Mouse (Mus musculus): ENCODE results near the gene Adgrg6. TPM values are rescaled to one million over a fixed set of nuclear protein-coding genes. Genes with fewer than 3 reads are reported as not detected.
A peak's percentile ranks its signal among the peaks of the same experiment; 100 is the strongest.

The Adgrg6 gene
- total RNA-seq, 2 experiments from 2014 or later: 3.8 to 4.3 TPM

GRCm38 (mm10) chr10:14495204-14495603 is 50.3 kb downstream of the Adgrg6 start:
- intact Hi-C loops (cut with DNase I): no loop called here
- no peak for DNase-seq

DNA sequence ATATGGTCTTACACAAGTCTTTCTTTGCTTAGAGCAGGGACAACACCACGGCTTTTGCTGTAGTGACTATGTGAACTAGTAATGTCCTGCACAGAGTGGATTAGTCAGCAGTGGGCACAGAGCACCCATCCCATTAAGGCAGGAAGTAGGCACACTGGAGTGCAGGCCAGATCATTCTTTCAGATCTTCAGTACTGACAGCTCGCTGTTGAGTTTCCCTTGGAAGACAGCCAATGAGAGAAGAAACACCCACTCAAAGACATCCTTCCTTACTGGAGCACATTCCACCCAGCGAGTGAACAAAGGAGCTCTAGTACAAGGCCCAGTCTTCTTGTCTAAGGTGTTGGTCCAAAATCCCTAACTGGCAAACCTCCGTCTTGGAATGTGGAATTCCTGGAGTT is 53.6 kb downstream of the Adgrg6 start:
- no peak for DNase-seq
- intact Hi-C loops (cut with DNase I): no loop called here

DNA sequence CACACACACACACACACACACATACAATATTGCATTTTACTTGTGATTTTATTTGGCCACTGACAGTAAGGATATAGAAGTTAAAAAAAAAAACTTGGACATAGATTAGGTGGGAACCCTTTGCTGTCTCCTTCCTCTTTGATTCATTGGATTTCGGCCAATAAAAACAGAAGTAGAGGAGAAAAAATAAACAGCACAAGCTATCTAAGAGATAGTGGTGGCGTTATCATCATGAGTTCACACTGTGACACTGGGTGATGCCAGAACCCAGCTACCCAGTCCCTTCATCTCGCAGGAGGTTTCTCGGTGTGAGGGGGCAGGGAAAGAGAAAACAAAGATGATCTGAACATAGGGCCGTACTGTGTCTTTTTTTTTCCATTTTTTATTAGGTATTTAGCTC is 62.2 kb downstream of the Adgrg6 start:
- intact Hi-C loops (cut with DNase I): no loop called here
- DNase-seq: no peak

DNA sequence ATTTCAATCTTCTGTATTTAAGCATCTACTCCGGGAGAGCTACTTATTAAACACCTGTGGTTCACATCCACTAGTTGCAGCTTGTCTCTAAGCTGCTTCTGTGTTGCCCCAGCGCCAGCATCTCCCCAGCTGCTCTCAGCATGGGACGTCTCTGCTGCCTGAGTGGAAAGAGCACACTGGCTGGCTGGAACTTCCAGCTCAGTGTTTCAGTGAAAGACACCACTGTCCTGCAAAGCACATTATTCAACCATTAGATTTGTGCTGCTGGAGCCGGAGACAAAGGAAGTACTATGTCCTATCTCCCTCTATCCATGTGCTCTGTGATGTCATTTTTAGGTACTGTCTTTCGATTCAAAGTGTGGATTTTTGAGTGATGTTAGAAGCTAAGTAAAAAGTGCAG is 63.0 kb downstream of the Adgrg6 start:
- no peak for DNase-seq

DNA sequence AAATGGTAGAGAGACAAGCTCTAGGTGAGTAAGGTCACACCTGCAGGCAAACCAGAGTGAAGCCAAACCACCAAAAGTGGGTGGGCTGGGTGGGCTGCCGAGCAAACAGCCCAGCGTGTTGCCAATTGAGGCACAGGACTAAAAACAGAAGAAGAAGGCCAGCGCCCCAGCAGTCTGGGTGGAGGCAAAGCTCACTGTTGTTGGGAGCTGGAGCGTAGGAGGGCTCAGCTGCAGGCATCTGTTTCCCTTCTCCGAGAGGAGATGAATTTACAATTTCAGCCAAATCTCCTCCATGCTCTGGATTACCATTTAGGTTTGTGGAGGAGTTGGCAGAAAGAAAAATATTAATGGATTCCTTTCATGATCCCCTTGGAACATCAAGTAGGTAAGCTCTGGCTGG is 64.5 kb downstream of the Adgrg6 start:
- peak; percentile 30 to 31 for DNase-seq
- intact Hi-C loops (cut with DNase I): no loop called here

More for the DNA sequence above, 63.0 kb downstream of the Adgrg6 start:
- intact Hi-C loops (cut with DNase I): no loop called here

GRCm38 (mm10) chr10:14476393-14476792 is 69.1 kb downstream of the Adgrg6 start:
- no peak for DNase-seq
- intact Hi-C loops (cut with DNase I): no loop called here

GRCm38 (mm10) chr10:14475641-14476040 is 69.8 kb downstream of the Adgrg6 start:
- DNase-seq: no peak
- intact Hi-C loops (cut with DNase I): no loop called here

- DNase-seq: no peak
- intact Hi-C loops (cut with DNase I): no loop called here
These were observed 70.7 kb downstream of the Adgrg6 start for GRCm38 (mm10) chr10:14474541-14475305.

- intact Hi-C loops (cut with DNase I): no loop called here
- DNase-seq: no peak
These were observed 74.4 kb downstream of the Adgrg6 start for GRCm38 (mm10) chr10:14471039-14471550.

GRCm38 (mm10) chr10:14468623-14469022 is 76.8 kb downstream of the Adgrg6 start:
- peak; percentile 30 to 34 for DNase-seq
- intact Hi-C loops (cut with DNase I): no loop called here

- intact Hi-C loops (cut with DNase I): no loop called here
- no peak for DNase-seq
These were observed 81.5 kb downstream of the Adgrg6 start for GRCm38 (mm10) chr10:14463796-14464511.

- DNase-seq: no peak
- intact Hi-C loops (cut with DNase I): no loop called here
These were observed 84.4 kb downstream of the Adgrg6 start for GRCm38 (mm10) chr10:14460933-14461514.

DNA sequence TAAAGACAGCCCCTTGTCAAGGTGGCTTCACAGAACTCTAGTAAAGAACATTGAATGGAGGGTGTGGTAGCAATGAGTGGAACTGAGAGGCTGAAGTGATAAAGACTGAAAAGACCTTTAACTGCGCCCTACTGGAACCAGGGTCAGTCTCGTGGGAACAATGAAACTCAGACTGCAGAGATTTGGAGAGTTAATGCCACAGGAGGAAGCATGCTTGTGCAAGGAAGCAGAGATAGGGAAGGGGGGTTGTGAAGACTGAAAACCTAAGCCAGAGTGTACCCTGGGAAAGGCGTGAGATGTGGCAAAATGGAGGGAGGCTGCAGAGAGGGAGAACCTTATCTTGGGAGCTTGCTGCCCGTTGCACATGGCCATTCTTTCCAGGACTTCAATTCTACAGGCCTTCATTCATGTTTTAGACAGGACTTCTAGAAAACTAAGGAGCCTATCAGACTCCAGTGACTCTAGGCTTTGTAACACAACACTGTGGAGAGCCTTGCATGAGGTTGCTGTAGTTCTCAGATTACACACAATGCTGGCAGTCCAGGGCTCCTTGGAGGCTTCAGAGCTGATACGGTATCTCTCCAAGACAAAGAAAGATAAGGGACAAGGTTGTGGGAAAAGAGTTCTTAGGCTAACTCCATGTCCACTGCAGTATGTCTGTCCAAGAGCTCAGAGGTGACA is 85.1 kb downstream of the Adgrg6 start:
- no peak for DNase-seq
- intact Hi-C loops (cut with DNase I): no loop called here

DNA sequence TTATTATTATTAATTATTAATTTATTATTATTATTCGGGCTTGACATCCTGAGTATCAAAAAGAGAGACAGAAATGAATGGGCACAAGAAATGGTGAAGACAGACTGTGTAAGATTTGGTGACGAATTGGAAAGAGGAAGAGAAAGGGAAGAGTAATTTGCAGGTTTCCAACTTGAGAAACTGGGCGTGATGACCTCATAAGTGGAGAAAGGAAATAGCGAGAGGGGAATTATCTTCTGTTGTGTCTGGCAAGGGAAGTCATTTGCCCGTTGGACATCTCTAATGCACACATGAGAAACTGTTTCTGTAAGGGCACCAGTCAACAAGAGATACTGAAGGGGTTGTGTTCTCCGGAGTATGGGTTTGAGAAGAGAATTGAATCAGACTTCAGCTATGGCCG is 85.6 kb downstream of the Adgrg6 start:
- intact Hi-C loops (cut with DNase I): no loop called here

DNA sequence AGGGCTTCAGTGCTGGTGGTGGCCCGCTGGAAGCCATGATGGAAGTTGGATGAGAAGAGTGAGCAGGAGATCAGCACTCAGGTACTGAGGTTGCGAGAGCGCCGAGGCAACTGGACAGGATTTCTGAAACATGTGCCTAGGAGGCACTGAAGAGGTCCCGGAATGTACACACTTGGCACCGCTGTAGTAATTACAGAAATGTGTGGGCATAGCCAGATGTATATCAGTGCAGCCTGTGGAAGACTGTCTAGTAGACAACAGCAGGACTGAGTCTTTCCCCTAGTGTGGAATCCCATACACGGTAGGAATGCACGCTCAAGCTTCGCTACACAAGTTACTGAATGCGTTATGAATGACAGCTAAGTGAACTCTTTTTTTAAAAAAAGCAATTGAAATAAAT is 86.1 kb downstream of the Adgrg6 start:
- no peak for DNase-seq
- intact Hi-C loops (cut with DNase I): no loop called here

More for the DNA sequence above, 85.6 kb downstream of the Adgrg6 start:
- no peak for DNase-seq

DNA sequence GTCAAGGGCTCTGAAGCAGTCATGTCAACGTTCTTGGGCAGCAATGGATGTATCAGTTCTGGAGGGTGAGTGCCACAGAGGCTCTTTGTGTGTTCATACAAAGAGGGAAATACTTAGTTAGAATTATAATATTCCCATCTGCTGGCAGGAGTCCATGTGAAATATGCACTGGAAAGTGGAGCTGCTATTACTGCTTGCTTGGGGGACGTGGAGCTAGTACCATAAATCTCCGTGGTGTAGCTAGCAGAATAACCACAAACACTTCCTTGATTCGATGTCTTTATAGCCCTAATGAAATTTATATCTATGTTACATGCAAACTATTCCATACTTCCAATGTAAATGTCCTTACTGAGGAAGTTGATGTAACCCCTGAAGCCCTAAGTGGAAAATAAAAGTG is 91.0 kb downstream of the Adgrg6 start:
- no peak for DNase-seq
- intact Hi-C loops (cut with DNase I): no loop called here

DNA sequence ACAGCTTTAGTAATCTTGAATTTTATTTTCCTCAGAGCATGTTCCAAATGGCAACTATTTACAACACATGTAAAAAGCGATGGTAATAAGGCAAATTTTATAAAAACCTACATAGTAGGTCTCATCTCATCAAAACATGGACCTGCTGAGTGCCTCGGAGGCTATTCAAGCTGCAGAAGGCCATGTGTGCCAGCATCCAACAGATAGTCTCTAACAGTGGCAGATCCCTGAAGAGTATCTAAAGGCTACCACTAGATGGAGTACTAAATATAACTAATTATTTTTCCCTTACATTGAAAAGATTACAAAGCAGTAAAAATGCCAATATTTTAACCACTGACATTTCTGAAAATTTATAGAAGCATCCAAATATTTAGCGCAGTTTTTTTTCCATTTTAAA is 93.6 kb downstream of the Adgrg6 start:
- no peak for DNase-seq
- intact Hi-C loops (cut with DNase I): loop anchor here (1.0 kb wide), 1 partner anchor 253 kb away; the partner anchor contains the start of genes Nmbr and Vta1

GRCm38 (mm10) chr10:14450073-14450472 is 95.4 kb downstream of the Adgrg6 start:
- intact Hi-C loops (cut with DNase I): no loop called here
- DNase-seq: no peak

DNA sequence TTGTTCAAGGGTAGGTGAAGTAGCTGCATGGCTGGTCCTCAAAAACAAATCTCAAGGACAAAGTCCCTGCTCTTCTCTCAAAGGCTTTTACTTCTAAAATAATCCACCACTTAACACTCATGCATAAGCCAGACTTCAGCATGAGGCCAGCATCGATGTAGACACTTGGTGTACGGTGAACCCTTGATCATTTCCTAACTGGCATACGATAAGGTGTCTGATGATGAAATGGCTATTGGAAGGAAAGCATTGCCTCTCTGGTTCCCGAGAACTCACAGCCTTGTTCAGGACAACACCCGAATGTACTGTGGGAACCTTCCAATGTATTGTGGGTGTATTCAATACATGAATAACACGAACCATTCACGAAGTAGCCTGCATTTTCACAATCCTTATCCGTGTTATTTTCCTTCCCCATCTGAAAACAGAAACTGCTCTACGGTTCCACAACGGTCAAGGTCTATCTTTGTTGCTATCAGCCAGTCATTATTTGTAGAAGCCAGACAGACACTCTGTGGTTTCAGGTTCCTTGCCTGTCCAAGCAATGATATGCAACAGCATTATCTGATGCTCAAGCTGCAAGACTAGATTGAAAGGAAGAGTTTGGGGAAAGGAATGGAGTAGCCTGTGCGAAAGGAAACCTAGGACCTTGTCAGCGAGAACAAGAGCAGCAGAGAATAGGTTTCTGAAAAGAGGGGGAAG is 99.7 kb downstream of the Adgrg6 start:
- DNase-seq: no peak

DNA sequence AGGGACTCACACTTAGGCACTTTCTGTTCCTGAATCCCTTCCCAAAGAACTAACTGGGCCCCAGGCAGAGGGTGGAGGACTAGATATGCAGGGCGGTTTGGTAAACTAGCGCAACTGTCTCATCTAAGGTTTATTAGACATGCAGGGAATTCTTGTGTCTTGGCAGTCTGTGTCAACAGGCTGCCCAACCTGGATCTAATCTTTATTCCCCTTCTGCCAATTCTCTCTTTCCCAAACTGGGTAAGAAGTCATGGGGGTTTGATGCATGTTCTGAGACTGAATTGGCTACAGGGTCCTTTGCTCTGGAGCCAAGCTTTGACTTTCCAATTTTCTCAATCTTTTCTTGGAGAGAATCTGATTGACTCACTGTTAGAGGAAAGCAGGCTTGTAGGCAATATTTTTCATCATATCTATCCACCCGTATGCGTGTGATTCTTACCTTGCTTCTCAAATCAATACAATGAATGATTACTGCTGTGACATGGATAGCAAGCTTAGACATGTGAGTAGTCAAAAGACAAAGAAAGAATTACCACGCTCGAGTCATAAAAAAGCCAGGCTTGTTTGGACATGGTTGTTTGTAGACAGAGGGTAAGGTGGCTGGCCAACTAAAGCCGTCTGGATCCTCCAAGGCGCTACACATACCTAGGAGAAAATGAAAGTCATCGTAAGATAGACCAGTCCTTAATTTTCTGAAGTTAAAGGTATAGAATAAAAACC is 104.4 kb downstream of the Adgrg6 start:
- DNase-seq: no peak
- intact Hi-C loops (cut with DNase I): no loop called here

More for the DNA sequence above, 99.7 kb downstream of the Adgrg6 start:
- intact Hi-C loops (cut with DNase I): no loop called here

Measured in heart, postnatal 10 days (tissue).